29 mouse cellular contexts compared by ENCODE assay signal in the genomic region with DNA sequence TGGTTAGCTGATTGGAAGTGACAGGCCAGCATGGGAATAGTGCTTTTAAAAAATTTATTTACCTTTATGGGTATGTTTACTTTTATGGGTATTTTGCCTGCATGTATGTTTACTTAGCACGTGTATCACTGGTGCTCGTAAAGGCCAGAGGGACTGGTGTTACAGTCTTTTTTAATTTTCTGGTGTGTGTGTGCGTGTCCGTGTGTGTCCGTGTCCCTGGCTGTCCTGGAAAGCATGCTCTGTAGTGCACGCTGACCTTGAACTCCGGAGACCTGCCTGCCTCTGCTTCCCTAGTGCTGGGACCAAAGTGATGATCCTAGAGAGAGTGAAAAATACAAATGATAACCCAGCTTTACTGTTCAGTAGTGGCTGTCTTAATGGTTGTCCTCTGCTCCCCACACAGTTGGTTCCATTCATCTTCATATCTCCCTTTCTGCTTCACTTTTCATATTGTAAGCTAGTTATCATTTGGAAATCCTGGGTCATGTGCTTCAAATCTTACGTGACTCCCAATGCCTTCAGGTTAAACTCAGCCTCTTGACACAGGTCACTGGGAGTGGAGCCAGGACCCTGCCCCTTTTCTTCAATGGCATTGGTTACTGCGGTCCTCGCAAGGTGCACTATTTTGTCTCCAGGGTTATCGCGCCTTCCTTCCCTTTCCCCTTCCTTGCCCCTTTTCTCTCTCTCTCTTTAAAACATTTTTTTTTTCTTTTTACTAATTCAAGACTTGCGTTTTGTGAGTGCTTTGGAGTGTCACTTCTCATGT. TPM values are rescaled to one million over a fixed set of nuclear protein-coding genes. Genes with fewer than 3 reads are reported as not detected.
DNase-seq lines count a peak whose midpoint lies in the region; ATAC-seq and TF ChIP-seq lines count a peak whose summit lies in the region.
"Had no signal": no experiment of that assay in that cellular context is flagged by ENCODE, and none has a peak within 500 bp of the region (broad histone marks: within the 10 kb centered on the region; RNA-seq: fewer than 3 reads in every experiment).

No protein-coding gene starts in this region.

- H3K27ac ChIP-seq in kidney, adult 2 months (ENCODE audit: insufficient read depth, low read depth, low read length): no peak overlapping the region
- H3K27ac ChIP-seq in MEL (ENCODE audit: control insufficient read depth, low read depth, low read length): peak overlapping the region; percentile 36
- peak overlapping the region; percentile 29; the same call in 1 of the 2 replicates for H3K27ac ChIP-seq in liver, embryonic 11.5 days (ENCODE audit: low read depth, low read length)
- H3K27ac ChIP-seq in liver, postnatal 0 days (ENCODE audit: low read depth): peak overlapping the region; percentile 84
- H3K27ac ChIP-seq: forebrain, embryonic 13.5 days; gastrocnemius, adult 2 months; hindbrain, embryonic 10.5 days; limb, embryonic 10.5 days; midbrain, embryonic 12.5 days; neural tube, embryonic 12.5 days had no signal

- H3K9ac ChIP-seq in MEL (ENCODE audit: control insufficient read depth, low read depth, low read length, poor library complexity, severe bottlenecking): no peak overlapping the region
- 0 out of 2 replicates have a peak overlapping the region, but pooled peaks have one; percentile 12 for H3K9ac ChIP-seq in liver, embryonic 11.5 days (ENCODE audit: low read depth, low read length)
- H3K9ac ChIP-seq in liver, postnatal 0 days (replicated peaks): no peak overlapping the region; the same call in 1 of the 2 replicates
- H3K9ac ChIP-seq: forebrain, embryonic 13.5 days; midbrain, embryonic 12.5 days; neural tube, embryonic 12.5 days had no signal

- peak overlapping the region; percentile 76 for H3K4me2 ChIP-seq in liver, embryonic 11.5 days
- H3K4me2 ChIP-seq in liver, postnatal 0 days (ENCODE audit: low read depth, low read length): peak overlapping the region; percentile 88
- H3K4me2 ChIP-seq: forebrain, embryonic 13.5 days; heart, embryonic 11.5 days; midbrain, embryonic 12.5 days; neural tube, embryonic 12.5 days had no signal

- H3K27me3 ChIP-seq in kidney, adult 2 months (replicated peaks; ENCODE audit: control insufficient read depth, insufficient read depth, low read length): no peaks in the 10 kb centered on the region
- H3K27me3 ChIP-seq in MEL (ENCODE audit: control insufficient read depth in 1 of 2, insufficient read depth in 2 of 2, low read length in 2 of 2): no peaks in the 10 kb centered on the region
- no peaks in the 10 kb centered on the region for H3K27me3 ChIP-seq in liver, embryonic 11.5 days (replicated peaks; ENCODE audit: control insufficient read depth, insufficient read depth, low read length)
- no peaks in the 10 kb centered on the region for H3K27me3 ChIP-seq in liver, postnatal 0 days (ENCODE audit: insufficient read depth, low read length)
- H3K27me3 ChIP-seq: forebrain, embryonic 13.5 days; midbrain, embryonic 12.5 days; neural tube, embryonic 12.5 days had no signal

- H3K4me1 ChIP-seq in kidney, adult 2 months (ENCODE audit: control insufficient read depth, insufficient read depth, low read length): peaks cover 11% of the 10 kb centered on the region
- peaks cover 38 to 39% of the 10 kb centered on the region in 2 experiments for H3K4me1 ChIP-seq in MEL (ENCODE audit: control insufficient read depth in 1 of 2, insufficient read depth in 2 of 2, low read length in 2 of 2)
- peaks cover 52% of the 10 kb centered on the region for H3K4me1 ChIP-seq in liver, embryonic 11.5 days (replicated peaks; ENCODE audit: control insufficient read depth, insufficient read depth, low read length)
- peaks cover 58% of the 10 kb centered on the region for H3K4me1 ChIP-seq in liver, postnatal 0 days (ENCODE audit: insufficient read depth)

- no peak for TF ChIP-seq RAD21 in MEL (IDR thresholded peaks at IDR 0.05; ENCODE audit: low read depth, low read length)

- H3K4me3 ChIP-seq in kidney, adult 2 months (ENCODE audit: insufficient read depth, low read depth, low read length): no peak overlapping the region
- H3K4me3 ChIP-seq in MEL (ENCODE audit: control insufficient read depth in 1 of 2, insufficient read depth in 1 of 2, low read depth in 2 of 2, low read length in 2 of 2): no peak overlapping the region; a peak in 1 of 4 replicates
- H3K4me3 ChIP-seq in liver, embryonic 11.5 days (ENCODE audit: low read depth, low read length): peak overlapping the region; percentile 34
- H3K4me3 ChIP-seq in liver, postnatal 0 days (ENCODE audit: low read depth, low read length): no peak overlapping the region
- H3K4me3 ChIP-seq: forebrain, embryonic 13.5 days; gastrocnemius, adult 2 months; hindbrain, embryonic 10.5 days; limb, embryonic 10.5 days; midbrain, embryonic 12.5 days; neural tube, embryonic 12.5 days had no signal

- 85% methylated on average over 13 of the region's 13 CpGs for WGBS in kidney, adult 2 months
- 78% methylated on average over 13 of the region's 13 CpGs for WGBS in liver, embryonic 11.5 days
- WGBS in liver, postnatal 0 days (ENCODE audit: insufficient replicate concordance): 68% methylated on average over 13 of the region's 13 CpGs

- intact Hi-C loops in left cerebral cortex, postnatal 10 days (cut with DNase I): no loop called here

- no peaks in the 10 kb centered on the region for H3K9me3 ChIP-seq in MEL (replicated peaks; ENCODE audit: insufficient read depth, low read length)
- H3K9me3 ChIP-seq in liver, embryonic 11.5 days (ENCODE audit: control insufficient read depth, low read length): no peaks in the 10 kb centered on the region
- no peaks in the 10 kb centered on the region for H3K9me3 ChIP-seq in liver, postnatal 0 days (ENCODE audit: low read length)
- H3K9me3 ChIP-seq: forebrain, embryonic 13.5 days; hindbrain, embryonic 10.5 days; limb, embryonic 10.5 days; midbrain, embryonic 12.5 days; neural tube, embryonic 12.5 days had no signal

- no peak for TF ChIP-seq POLR2A in kidney, adult 2 months (IDR thresholded peaks at IDR 0.05; ENCODE audit: low read depth, low read length)
- TF ChIP-seq POLR2A in MEL (IDR thresholded peaks at IDR 0.05; ENCODE audit: control insufficient read depth in 1 of 2, insufficient read depth in 1 of 2, low read depth in 1 of 2, low read length in 2 of 2, poor library complexity in 1 of 2): no peak

- TF ChIP-seq CTCF in kidney, adult 2 months (conservative IDR thresholded peaks at IDR 0.05; ENCODE audit: insufficient read depth, insufficient read length, low read depth, low read length): no peak
- TF ChIP-seq CTCF in MEL (IDR thresholded peaks at IDR 0.05 in 2 of 3, conservative IDR thresholded peaks at IDR 0.05 in 1 of 3; ENCODE audit: control insufficient read depth in 1 of 3, insufficient read depth in 1 of 3, low read depth in 2 of 3, low read length in 3 of 3, poor library complexity in 1 of 3, severe bottlenecking in 1 of 3): no peak
- TF ChIP-seq CTCF in liver, postnatal 0 days (IDR thresholded peaks at IDR 0.05; ENCODE audit: low read depth): no peak

- TF ChIP-seq EP300 in MEL (IDR thresholded peaks at IDR 0.05; ENCODE audit: low read depth in 1 of 2, low read length in 2 of 2): no peak
- no peak for TF ChIP-seq EP300 in liver, postnatal 0 days (IDR thresholded peaks at IDR 0.05; ENCODE audit: low read depth)

- peak; percentile 30 for DNase-seq in kidney, adult 2 months
- no peak for DNase-seq in kidney, adult 18-20 months
- DNase-seq in MEL (ENCODE audit: low read depth, low spot score): no peak
- no peak for DNase-seq in liver, embryonic 11.5 days (ENCODE audit: low spot score)
- no peak for DNase-seq in liver, postnatal 0 days
- no peak for DNase-seq in left cerebral cortex, postnatal 10 days (ENCODE audit: extremely low spot score in 1 of 2, low spot score in 2 of 2)
- no peak for DNase-seq in right cerebral cortex, adult 2 months (ENCODE audit: low spot score in 2 of 2)
- DNase-seq: B cell, adult 2 months; cerebellum, adult 18-20 months; cerebellum, postnatal 14 days; gastrocnemius, adult 2 months; kidney, adult 11 months; kidney, postnatal 10 days; lung, postnatal 14 days; thymus, adult 18-20 months; thymus, postnatal 4 days had no signal

- peaks cover 77% of the 10 kb centered on the region for H3K79me2 ChIP-seq in MEL (ENCODE audit: control insufficient read depth, insufficient read depth, low read length, poor library complexity)

- no peaks in the 10 kb centered on the region for H3K36me3 ChIP-seq in kidney, adult 2 months (ENCODE audit: control insufficient read depth, insufficient read depth, low read length)
- H3K36me3 ChIP-seq in MEL (ENCODE audit: control insufficient read depth in 1 of 2, insufficient read depth in 2 of 2, low read length in 2 of 2): peaks cover 0 to 75% of the 10 kb centered on the region in 2 experiments
- H3K36me3 ChIP-seq in liver, embryonic 11.5 days (ENCODE audit: control insufficient read depth, insufficient read depth, low read length): no peaks in the 10 kb centered on the region
- H3K36me3 ChIP-seq in liver, postnatal 0 days (replicated peaks; ENCODE audit: insufficient read depth, low read length): 0 out of 2 replicates have a peak, but pooled peaks cover 5% of the 10 kb centered on the region
- H3K36me3 ChIP-seq: limb, embryonic 10.5 days; midbrain, embryonic 12.5 days; neural tube, embryonic 12.5 days had no signal

- ATAC-seq in liver, embryonic 11.5 days (replicated peaks; ENCODE audit: low FRiP score): no peak
- no peak for ATAC-seq in liver, postnatal 0 days
- ATAC-seq: forebrain, embryonic 13.5 days; hindbrain, embryonic 16.5 days had no signal

TF ChIP-seq in MEL, 35 proteins besides CTCF, POLR2A, EP300 and RAD21:
- no peak for TF ChIP-seq SIN3A (IDR thresholded peaks at IDR 0.05; ENCODE audit: low read length)
- peak; percentile 40; the same call in 1 of the 2 replicates for TF ChIP-seq USF1 (IDR thresholded peaks at IDR 0.05; ENCODE audit: low read depth, low read length)

RNA-seq across cellular contexts. Expression of a gene that starts 5.9 kb away (rescaled TPM):
- polyA plus RNA-seq in kidney, adult 2 months (2012; rRNA removed): 7.4 and 11.6 TPM in 2 replicates
- total RNA-seq in MEL (2012; rRNA removed): 39.1 and 45.4 TPM in 2 replicates
- 10 to 100 TPM in 1 of 2 experiments, not detected in 1; 30.8 TPM for polyA plus RNA-seq in MEL (2012; ENCODE audit: insufficient read depth in 1 of 2, insufficient read length in 2 of 2, low read depth in 1 of 2, low replicate concordance in 2 of 2, missing spikeins in 1 of 2)
- polyA plus RNA-seq in liver, embryonic 11.5 days (2014; fragmentation: Nextera tagmentation; extraction: Ambion mirVana): 25.9 and 26.1 TPM in 2 replicates
- polyA plus RNA-seq in liver, postnatal 0 days (2015; fragmentation: Nextera tagmentation; extraction: Ambion mirVana): 8.3 and 8.4 TPM in 2 replicates
- 100 to 1,000 TPM; 102 to 104 TPM for total RNA-seq in left cerebral cortex, postnatal 10 days (2021)

RNA-seq across cellular contexts. Expression of a gene that starts 56.1 kb away (rescaled TPM):
- not detected in 2 replicates for polyA plus RNA-seq in kidney, adult 2 months (2012; rRNA removed)
- not detected in 2 replicates for total RNA-seq in MEL (2012; rRNA removed)
- polyA plus RNA-seq in MEL (2012; ENCODE audit: insufficient read depth in 1 of 2, insufficient read length in 2 of 2, low read depth in 1 of 2, low replicate concordance in 2 of 2, missing spikeins in 1 of 2): under 1 TPM in 1 of 2 experiments, not detected in 1; 0.01 TPM
- polyA plus RNA-seq in liver, embryonic 11.5 days (2014; fragmentation: Nextera tagmentation; extraction: Ambion mirVana): not detected in 2 replicates
- polyA plus RNA-seq in liver, postnatal 0 days (2015; fragmentation: Nextera tagmentation; extraction: Ambion mirVana): not detected in 2 replicates
- not detected for total RNA-seq in left cerebral cortex, postnatal 10 days (2021)
- total RNA-seq: gastrocnemius, adult 2 months; gastrocnemius, postnatal 4 days; layer of hippocampus, adult 18-20 months; layer of hippocampus, postnatal 14 days; megakaryocyte, adult 5-6 weeks had no signal
- polyA plus RNA-seq: embryonic facial prominence, embryonic 11.5 days; forebrain, embryonic 13.5 days; heart, embryonic 11.5 days; heart, postnatal 0 days; hindbrain, embryonic 10.5 days; limb, embryonic 10.5 days; midbrain, embryonic 12.5 days; neural tube, embryonic 12.5 days had no signal
